ENCODE assay signal across 10 mouse cellular contexts in the genomic region with DNA sequence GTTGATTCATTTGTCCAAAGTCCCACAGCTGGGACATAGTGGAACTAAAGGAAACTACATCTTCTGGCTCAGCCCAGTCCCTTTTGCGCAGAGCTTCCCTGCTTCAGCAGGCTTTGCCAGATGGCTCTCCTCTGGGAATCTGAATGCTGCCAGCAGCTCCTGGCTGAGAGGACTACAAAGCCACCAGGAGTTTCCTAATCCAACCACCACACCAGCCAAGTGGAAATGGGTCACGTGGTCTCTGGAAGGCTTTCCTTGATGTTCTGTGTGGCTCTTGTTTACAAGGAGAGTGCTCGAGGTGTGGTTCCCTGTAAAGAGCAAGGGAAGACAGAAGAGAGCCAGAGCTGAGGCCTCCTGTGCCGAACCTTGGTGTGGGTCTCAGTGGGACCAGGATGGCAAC. TPM values are rescaled to one million over a fixed set of nuclear protein-coding genes. Genes with fewer than 3 reads are reported as not detected.
DNase-seq lines count a peak whose midpoint lies in the region; ATAC-seq and TF ChIP-seq lines count a peak whose summit lies in the region.
"Had no signal": no experiment of that assay in that cellular context is flagged by ENCODE, and none has a peak within 500 bp of the region (broad histone marks: within the 10 kb centered on the region; RNA-seq: fewer than 3 reads in every experiment).

No protein-coding gene starts in this region.

- H3K27me3 ChIP-seq in liver, adult 2 months (ENCODE audit: control insufficient read depth, insufficient read depth, low read length): no peaks in the 10 kb centered on the region
- no peaks in the 10 kb centered on the region for H3K27me3 ChIP-seq in liver, embryonic 11.5 days (replicated peaks; ENCODE audit: control insufficient read depth, insufficient read depth, low read length)
- peaks cover 7% of the 10 kb centered on the region; the same call in 1 of the 2 replicates for H3K27me3 ChIP-seq in liver, embryonic 12.5 days (replicated peaks)
- H3K27me3 ChIP-seq: heart, embryonic 13.5 days; midbrain, embryonic 12.5 days had no signal

- no peak for ATAC-seq in liver, embryonic 11.5 days (replicated peaks; ENCODE audit: low FRiP score)
- ATAC-seq in cerebellum, adult (ENCODE audit: insufficient number of reproducible peaks, low FRiP score, low TSS enrichment): peak; percentile 85
- ATAC-seq in liver, embryonic 12.5 days: no peak

- no peak overlapping the region for H3K4me2 ChIP-seq in liver, embryonic 11.5 days
- H3K4me2 ChIP-seq in liver, embryonic 12.5 days: no peak overlapping the region
- H3K4me2 ChIP-seq: heart, embryonic 13.5 days; midbrain, embryonic 12.5 days had no signal

- 14% methylated on average over 4 of the region's 4 CpGs for WGBS in liver, adult 2 months
- WGBS in liver, embryonic 11.5 days: 41% methylated on average over 4 of the region's 4 CpGs
- 41% methylated on average over 4 of the region's 4 CpGs for WGBS in liver, embryonic 12.5 days (ENCODE audit: insufficient replicate concordance)

- no peak overlapping the region for H3K4me3 ChIP-seq in liver, adult 2 months (ENCODE audit: insufficient read depth, low read depth, low read length)
- no peak overlapping the region for H3K4me3 ChIP-seq in liver, embryonic 11.5 days (ENCODE audit: low read depth, low read length)
- H3K4me3 ChIP-seq in layer of hippocampus, adult 2 months: no peak overlapping the region
- H3K4me3 ChIP-seq in liver, embryonic 12.5 days: no peak overlapping the region
- H3K4me3 ChIP-seq: heart, embryonic 13.5 days; midbrain, embryonic 12.5 days had no signal

- H3K27ac ChIP-seq in liver, adult 2 months (replicated peaks; ENCODE audit: insufficient read depth, low read depth, low read length): no peak overlapping the region
- no peak overlapping the region for H3K27ac ChIP-seq in liver, embryonic 11.5 days (ENCODE audit: low read depth, low read length)
- H3K27ac ChIP-seq in layer of hippocampus, adult 2 months: peak overlapping the region; percentile 15; the same call in 1 of the 2 replicates
- no peak overlapping the region for H3K27ac ChIP-seq in liver, embryonic 12.5 days
- H3K27ac ChIP-seq: heart, embryonic 13.5 days; midbrain, embryonic 12.5 days had no signal

- H3K36me3 ChIP-seq in liver, adult 2 months (ENCODE audit: control insufficient read depth, insufficient read depth, low read length): no peaks in the 10 kb centered on the region
- no peaks in the 10 kb centered on the region for H3K36me3 ChIP-seq in liver, embryonic 11.5 days (ENCODE audit: control insufficient read depth, insufficient read depth, low read length)
- no peaks in the 10 kb centered on the region for H3K36me3 ChIP-seq in liver, embryonic 12.5 days
- H3K36me3 ChIP-seq: heart, embryonic 13.5 days; midbrain, embryonic 12.5 days had no signal

- no peak overlapping the region for H3K9ac ChIP-seq in liver, adult 2 months (ENCODE audit: low read depth, low read length)
- H3K9ac ChIP-seq in liver, embryonic 11.5 days (ENCODE audit: low read depth, low read length): no peak overlapping the region
- H3K9ac ChIP-seq in liver, embryonic 12.5 days: no peak overlapping the region
- H3K9ac ChIP-seq: heart, embryonic 13.5 days; midbrain, embryonic 12.5 days had no signal

- H3K4me1 ChIP-seq in liver, adult 2 months (ENCODE audit: control insufficient read depth, insufficient read depth, low read length): peaks cover 3% of the 10 kb centered on the region; the same call in 1 of the 2 replicates
- H3K4me1 ChIP-seq in liver, embryonic 11.5 days (replicated peaks; ENCODE audit: control insufficient read depth, insufficient read depth, low read length): no peaks in the 10 kb centered on the region
- no peaks in the 10 kb centered on the region for H3K4me1 ChIP-seq in liver, embryonic 12.5 days
- H3K4me1 ChIP-seq: heart, embryonic 13.5 days had no signal

- TF ChIP-seq CTCF in liver, adult 2 months (IDR thresholded peaks at IDR 0.05; ENCODE audit: low read depth, low read length): no peak
- peak; percentile 31; the same call in 1 of the 2 replicates for TF ChIP-seq CTCF in layer of hippocampus, adult 2 months (conservative IDR thresholded peaks at IDR 0.05)

- H3K79me2 ChIP-seq in liver, adult 2 months (ENCODE audit: control insufficient read depth, insufficient read depth, low read length): no peaks in the 10 kb centered on the region

- H3K9me3 ChIP-seq in liver, embryonic 11.5 days (ENCODE audit: control insufficient read depth, low read length): no peaks in the 10 kb centered on the region
- H3K9me3 ChIP-seq in liver, embryonic 12.5 days (replicated peaks): no peaks in the 10 kb centered on the region
- H3K9me3 ChIP-seq: heart, embryonic 13.5 days; midbrain, embryonic 12.5 days had no signal

- no peak for TF ChIP-seq POLR2A in liver, adult 2 months (IDR thresholded peaks at IDR 0.05; ENCODE audit: extremely low read depth, insufficient read depth, low read length)

- peak; percentile 99 for DNase-seq in liver, adult 2 months (ENCODE audit: extremely low read depth, low read depth, low spot score)
- no peak for DNase-seq in liver, embryonic 11.5 days (ENCODE audit: low spot score)
- DNase-seq in gastrocnemius, postnatal 10 days: peak; percentile 74
- peak; percentile 70 to 82 for DNase-seq in layer of hippocampus, adult 2 months (ENCODE audit: low spot score in 2 of 2)
- peak; percentile 32 to 65 for DNase-seq in lung, postnatal 4 days
- DNase-seq in c-Kit-positive CD71-positive TER-119-positive erythroid progenitor cells, embryonic 14.5 days (ENCODE audit: low spot score): no peak

RNA-seq across cellular contexts. Expression of gene Myoc, which starts 4.8 kb away (rescaled TPM):
- 0.07 TPM in 1 of 2 replicates, not detected in the other for total RNA-seq in liver, adult 2 months (2014; rRNA removed)
- not detected in 2 replicates for polyA plus RNA-seq in liver, adult 2 months (2012; rRNA removed)
- polyA plus RNA-seq in liver, embryonic 11.5 days (2014; fragmentation: Nextera tagmentation; extraction: Ambion mirVana): not detected in 2 replicates
- 10 to 100 TPM; 15.2 to 16.8 TPM for total RNA-seq in gastrocnemius, postnatal 10 days (2021)
- total RNA-seq in layer of hippocampus, adult 2 months (2021): 1 to 10 TPM; 4.1 TPM
- polyA plus RNA-seq in liver, embryonic 12.5 days (2016; fragmentation: Nextera tagmentation; extraction: Ambion mirVana): not detected in 2 replicates
- polyA plus RNA-seq: heart, embryonic 13.5 days; midbrain, embryonic 12.5 days had no signal

RNA-seq across cellular contexts. Expression of gene Myocos, which starts 14.3 kb away (rescaled TPM):
- not detected in 2 replicates for total RNA-seq in liver, adult 2 months (2014; rRNA removed)
- polyA plus RNA-seq in liver, adult 2 months (2012; rRNA removed): not detected in 2 replicates
- polyA plus RNA-seq in liver, embryonic 11.5 days (2014; fragmentation: Nextera tagmentation; extraction: Ambion mirVana): not detected in 2 replicates
- not detected for total RNA-seq in gastrocnemius, postnatal 10 days (2021)
- not detected for total RNA-seq in layer of hippocampus, adult 2 months (2021)
- polyA plus RNA-seq in liver, embryonic 12.5 days (2016; fragmentation: Nextera tagmentation; extraction: Ambion mirVana): not detected in 2 replicates
- polyA plus RNA-seq: heart, embryonic 13.5 days; midbrain, embryonic 12.5 days had no signal

Comparison
In these comparisons a context has a peak if more than half of its experiments do, and no peak if none do; other contexts are left out.
1. DNase-seq: peak in liver, adult 2 months (single experiment), gastrocnemius, postnatal 10 days (single experiment), layer of hippocampus, adult 2 months (2 of 2) and lung, postnatal 4 days (2 of 2); none in liver, embryonic 11.5 days (single experiment) and c-Kit-positive CD71-positive TER-119-positive erythroid progenitor cells, embryonic 14.5 days (single experiment).